Mouse (Mus musculus): ENCODE measurements around the gene Gtf2i. TPM values are rescaled to one million over a fixed set of nuclear protein-coding genes. Genes with fewer than 3 reads are reported as not detected.

Gene Gtf2i
- total RNA-seq, 2 experiments from 2014 or later: 21.2 to 37.3 TPM

- no peak for ATAC-seq (replicated peaks; ENCODE audit: low FRiP score, poor library complexity, severe bottlenecking)
These were observed 9.3 kb upstream of the Gtf2i start for GRCm38 (mm10) chr5:134323869-134324268.

GRCm38 (mm10) chr5:134323311-134323710, 8.8 kb upstream of the Gtf2i start:
- ATAC-seq (replicated peaks; ENCODE audit: low FRiP score, poor library complexity, severe bottlenecking): no peak

- ATAC-seq (replicated peaks; ENCODE audit: low FRiP score, poor library complexity, severe bottlenecking): no peak
These were observed 7.8 kb upstream of the Gtf2i start for GRCm38 (mm10) chr5:134322355-134322754.

- no peak for ATAC-seq (replicated peaks; ENCODE audit: low FRiP score, poor library complexity, severe bottlenecking)
These were observed 7.1 kb upstream of the Gtf2i start for GRCm38 (mm10) chr5:134321699-134322098.

- ATAC-seq (replicated peaks; ENCODE audit: low FRiP score, poor library complexity, severe bottlenecking): no peak
These were observed 4.3 kb upstream of the Gtf2i start for GRCm38 (mm10) chr5:134318903-134319302.

- no peak for ATAC-seq (replicated peaks; ENCODE audit: low FRiP score, poor library complexity, severe bottlenecking)
These were observed 2.2 kb upstream of the Gtf2i start for GRCm38 (mm10) chr5:134316721-134317120.

GRCm38 (mm10) chr5:134315623-134316350, 1.2 kb upstream of the Gtf2i start:
- no peak for ATAC-seq (replicated peaks; ENCODE audit: low FRiP score, poor library complexity, severe bottlenecking)

GRCm38 (mm10) chr5:134314068-134314674, 389 bp downstream of the Gtf2i start:
- ATAC-seq (replicated peaks; ENCODE audit: low FRiP score, poor library complexity, severe bottlenecking): no peak

GRCm38 (mm10) chr5:134313451-134314067, 1.0 kb downstream of the Gtf2i start:
- ATAC-seq (replicated peaks; ENCODE audit: low FRiP score, poor library complexity, severe bottlenecking): peak; percentile 88

- ATAC-seq (replicated peaks; ENCODE audit: low FRiP score, poor library complexity, severe bottlenecking): no peak
These were observed 1.7 kb downstream of the Gtf2i start for GRCm38 (mm10) chr5:134312691-134313450.

- ATAC-seq (replicated peaks; ENCODE audit: low FRiP score, poor library complexity, severe bottlenecking): no peak
These were observed 2.6 kb downstream of the Gtf2i start for GRCm38 (mm10) chr5:134311894-134312411.

GRCm38 (mm10) chr5:134310201-134310600, 4.4 kb downstream of the Gtf2i start:
- no peak for ATAC-seq (replicated peaks; ENCODE audit: low FRiP score, poor library complexity, severe bottlenecking)

GRCm38 (mm10) chr5:134309345-134309744, 5.2 kb downstream of the Gtf2i start:
- no peak for ATAC-seq (replicated peaks; ENCODE audit: low FRiP score, poor library complexity, severe bottlenecking)

GRCm38 (mm10) chr5:134304639-134305038, 9.9 kb downstream of the Gtf2i start:
- ATAC-seq (replicated peaks; ENCODE audit: low FRiP score, poor library complexity, severe bottlenecking): no peak

- no peak for ATAC-seq (replicated peaks; ENCODE audit: low FRiP score, poor library complexity, severe bottlenecking)
These were observed 19.1 kb downstream of the Gtf2i start for GRCm38 (mm10) chr5:134295277-134296050.

GRCm38 (mm10) chr5:134294606-134295005, 20.0 kb downstream of the Gtf2i start:
- ATAC-seq (replicated peaks; ENCODE audit: low FRiP score, poor library complexity, severe bottlenecking): no peak

- ATAC-seq (replicated peaks; ENCODE audit: low FRiP score, poor library complexity, severe bottlenecking): no peak
These were observed 23.5 kb downstream of the Gtf2i start for GRCm38 (mm10) chr5:134291096-134291495.

GRCm38 (mm10) chr5:134289935-134290560, 24.5 kb downstream of the Gtf2i start:
- no peak for ATAC-seq (replicated peaks; ENCODE audit: low FRiP score, poor library complexity, severe bottlenecking)

GRCm38 (mm10) chr5:134288071-134288470, 26.5 kb downstream of the Gtf2i start:
- ATAC-seq (replicated peaks; ENCODE audit: low FRiP score, poor library complexity, severe bottlenecking): no peak

Measured in erythroid progenitor cell, adult 5-6 weeks (primary cell).